Mouse (Mus musculus): Measurements from ENCODE around the gene Cd276.

The Cd276 gene

DNA sequence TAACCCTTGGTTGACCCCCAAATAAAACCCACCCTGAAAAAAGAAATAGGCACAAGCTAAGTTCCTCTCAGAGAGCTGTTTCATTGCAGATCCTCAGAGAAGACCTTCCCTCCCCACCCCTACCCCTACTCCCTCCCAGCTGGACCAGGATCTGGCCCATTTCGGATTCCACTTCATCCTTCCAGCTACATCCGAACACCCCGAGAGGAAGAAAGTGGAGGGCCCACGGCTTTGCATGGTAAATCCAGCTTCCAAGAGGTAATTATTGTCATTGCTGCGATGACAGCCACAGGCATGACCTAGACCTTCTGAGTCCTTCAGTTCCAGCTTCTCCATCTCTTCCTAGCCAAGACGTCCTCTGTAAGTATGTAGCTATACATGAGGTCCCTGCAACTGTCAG is 4.3 kb downstream of the Cd276 start:
- DNase-seq (ENCODE audit: low spot score in 2 of 2) = no peak

DNA sequence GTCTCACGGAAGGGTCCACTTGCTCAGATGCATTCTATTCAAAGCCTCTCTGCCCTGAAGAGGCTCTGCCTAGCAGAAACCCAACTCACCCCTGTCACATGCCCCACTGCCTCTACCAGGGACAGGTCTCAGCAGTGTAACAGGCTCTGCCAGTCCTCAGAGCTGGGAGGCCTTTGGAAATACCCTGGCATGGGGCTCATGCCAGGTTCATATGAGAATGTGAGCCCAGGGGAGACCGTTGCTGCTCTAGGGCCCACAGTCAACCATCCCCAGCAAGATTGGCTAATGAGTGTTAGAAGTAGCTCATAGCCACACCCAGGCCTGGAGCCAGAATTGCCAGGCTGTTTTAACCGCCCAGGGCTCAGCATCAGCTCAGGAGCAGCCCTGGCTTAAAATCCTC is 5.5 kb downstream of the Cd276 start:
- no peak for DNase-seq (ENCODE audit: low spot score in 2 of 2)

DNA sequence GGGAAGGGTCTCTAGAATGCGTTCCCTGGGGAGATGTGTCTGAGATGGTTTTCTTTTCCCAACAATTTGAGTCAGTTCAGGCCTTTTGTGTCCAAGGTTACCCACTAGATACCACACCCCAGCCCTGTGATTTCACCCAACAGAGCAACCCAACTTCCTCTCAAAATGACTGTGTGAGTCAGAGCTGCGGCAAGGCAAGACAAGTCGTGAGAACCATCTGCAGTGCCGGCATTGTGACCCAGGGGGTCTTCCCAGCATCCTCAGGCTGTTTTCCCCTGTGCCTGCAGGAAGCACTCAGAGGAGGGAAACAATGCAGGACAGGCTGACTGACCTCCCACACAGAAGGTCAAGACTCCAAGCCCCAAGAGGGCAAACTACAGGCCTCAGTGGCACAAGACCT is 6.3 kb downstream of the Cd276 start:
- no peak for DNase-seq (ENCODE audit: low spot score in 2 of 2)

DNA sequence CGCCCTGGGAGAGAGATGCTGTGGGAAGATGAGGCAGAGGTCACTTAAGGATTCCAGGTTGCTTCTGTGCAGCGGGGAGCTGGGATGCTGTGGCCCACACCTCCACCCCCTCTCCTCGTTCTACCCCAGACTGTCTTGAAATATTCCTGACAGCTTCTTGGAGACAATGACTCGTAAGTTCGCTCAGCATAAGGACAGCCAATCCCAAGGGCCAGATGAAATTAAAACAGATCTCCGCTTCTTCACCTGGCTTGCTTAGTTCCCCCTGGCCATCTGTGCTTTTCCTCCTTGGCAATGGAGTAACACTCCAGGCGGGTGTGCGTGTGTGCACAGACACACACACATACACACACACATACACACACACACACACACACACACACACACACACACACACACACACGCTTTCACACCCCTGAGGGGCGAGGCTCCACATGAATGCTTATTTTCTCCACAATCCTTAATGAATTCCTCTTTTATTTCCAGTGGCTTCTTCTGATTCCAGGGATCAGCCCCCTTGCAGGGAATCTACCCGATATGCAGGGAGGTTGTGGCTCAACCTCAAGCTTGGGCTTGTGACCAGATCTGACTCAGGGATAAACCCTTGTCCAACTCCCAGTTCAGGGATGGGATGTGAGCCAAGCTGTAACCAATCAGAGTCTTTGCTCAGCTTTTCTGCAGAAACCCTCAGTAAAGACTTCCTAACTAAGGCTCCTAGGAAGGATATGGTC is 8.4 kb downstream of the Cd276 start:
- no peak for DNase-seq (ENCODE audit: low spot score in 2 of 2)

DNA sequence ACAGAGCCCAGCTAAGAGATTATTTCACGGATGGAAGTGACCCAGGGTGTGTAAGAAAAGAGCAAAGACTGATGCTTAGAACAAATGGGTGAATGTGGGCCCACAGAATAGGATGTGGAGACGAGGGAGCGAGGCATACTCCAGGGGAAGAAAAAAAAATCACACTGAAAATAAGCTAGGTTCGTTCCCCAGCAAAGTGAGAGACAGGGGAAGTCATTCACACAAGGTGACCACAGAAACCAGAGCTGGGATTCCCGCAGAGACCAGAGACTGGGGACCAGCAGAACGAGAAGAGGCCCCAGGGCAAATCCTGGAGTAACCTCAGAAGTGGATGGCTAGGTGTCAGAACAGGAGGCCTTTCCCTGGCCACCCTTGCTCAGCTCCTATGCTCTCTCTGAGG is 9.8 kb downstream of the Cd276 start:
- DNase-seq (ENCODE audit: low spot score in 2 of 2) = no peak

DNA sequence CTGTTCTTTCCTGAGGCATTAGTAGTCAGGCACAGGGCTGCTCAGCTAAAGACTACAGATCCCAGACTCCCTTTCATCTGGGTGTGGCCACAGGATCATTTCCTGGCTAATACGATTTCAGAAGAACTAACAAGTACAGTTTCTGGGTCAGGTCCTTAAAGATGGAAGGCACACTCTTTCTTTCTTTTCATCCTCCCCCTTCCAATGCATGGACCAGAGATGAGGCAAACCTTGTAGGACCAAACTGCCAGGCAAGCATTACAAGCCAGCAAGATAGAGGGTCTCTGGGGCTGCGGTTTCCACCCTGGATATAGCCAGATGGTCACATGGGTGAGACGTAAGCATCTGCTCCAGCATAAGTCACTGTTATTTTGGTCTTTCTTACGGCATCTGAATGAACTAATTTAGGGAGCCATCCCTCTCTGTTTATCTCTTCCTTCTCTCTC is 10.3 kb downstream of the Cd276 start:
- DNase-seq (ENCODE audit: low spot score in 2 of 2) = no peak

DNA sequence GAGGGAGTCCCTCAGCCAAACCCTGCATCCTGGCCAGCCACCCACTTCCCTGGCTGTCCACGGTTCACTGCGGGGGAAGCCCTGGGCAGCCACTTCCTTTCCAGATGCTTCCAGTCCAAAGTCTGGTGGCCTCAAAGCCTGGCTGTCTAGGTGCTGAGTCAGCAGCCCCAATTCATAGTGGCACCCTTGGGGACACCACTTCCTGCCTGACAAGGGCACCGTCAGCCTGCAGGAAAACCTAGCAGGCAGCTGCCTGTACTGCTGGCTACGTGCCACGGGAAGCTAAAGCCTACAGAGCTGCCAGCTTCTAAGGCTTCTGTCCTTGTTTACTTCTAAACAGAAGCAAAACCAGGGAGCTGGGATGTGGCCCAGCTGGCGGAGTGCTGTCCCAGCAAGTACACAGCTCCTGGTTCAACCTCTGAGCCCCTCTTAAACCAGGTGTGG is 13.3 kb downstream of the Cd276 start:
- peak; percentile 50 to 73 for DNase-seq (ENCODE audit: low spot score in 2 of 2)

DNA sequence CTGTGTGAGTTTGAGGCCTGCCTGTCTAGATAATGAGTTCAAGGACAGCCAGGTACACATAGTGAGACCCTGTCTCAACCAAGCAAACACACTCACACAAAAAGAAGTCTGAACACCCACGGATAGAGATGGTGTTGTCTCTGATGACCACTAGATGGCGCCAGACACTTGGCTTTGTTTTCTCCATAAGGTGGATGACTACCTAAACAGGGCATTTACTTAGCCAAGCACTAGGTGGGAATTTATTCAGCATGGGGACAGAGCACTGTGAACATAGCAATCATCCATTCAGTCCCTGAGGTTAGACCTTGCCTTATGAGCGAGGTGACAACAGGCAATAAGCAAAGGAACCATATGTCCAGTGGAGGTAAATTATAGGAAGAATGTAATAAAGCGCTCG is 15.4 kb downstream of the Cd276 start:
- DNase-seq (ENCODE audit: low spot score in 2 of 2) = peak; percentile 40 to 74

DNA sequence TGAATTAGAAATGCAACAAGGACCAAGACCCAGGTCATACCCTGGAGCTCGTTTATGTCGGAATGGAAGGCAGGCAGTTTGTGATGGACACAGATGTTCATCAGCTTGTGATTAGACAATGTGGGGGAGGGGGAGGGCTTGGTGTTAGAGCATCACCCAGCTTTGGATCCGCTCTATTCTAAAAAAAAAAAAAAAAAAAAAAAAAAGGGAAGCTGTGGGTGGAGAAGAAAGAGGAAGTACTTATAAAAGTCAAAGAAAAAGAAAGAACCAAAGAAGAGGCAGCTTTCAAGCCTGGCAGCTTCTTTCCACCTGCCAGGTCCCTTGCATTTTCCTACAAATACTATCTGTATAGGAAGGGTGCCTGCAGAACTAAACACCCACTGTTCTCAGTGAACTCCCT is 17.5 kb downstream of the Cd276 start:
- DNase-seq (ENCODE audit: low spot score in 2 of 2) = no peak

DNA sequence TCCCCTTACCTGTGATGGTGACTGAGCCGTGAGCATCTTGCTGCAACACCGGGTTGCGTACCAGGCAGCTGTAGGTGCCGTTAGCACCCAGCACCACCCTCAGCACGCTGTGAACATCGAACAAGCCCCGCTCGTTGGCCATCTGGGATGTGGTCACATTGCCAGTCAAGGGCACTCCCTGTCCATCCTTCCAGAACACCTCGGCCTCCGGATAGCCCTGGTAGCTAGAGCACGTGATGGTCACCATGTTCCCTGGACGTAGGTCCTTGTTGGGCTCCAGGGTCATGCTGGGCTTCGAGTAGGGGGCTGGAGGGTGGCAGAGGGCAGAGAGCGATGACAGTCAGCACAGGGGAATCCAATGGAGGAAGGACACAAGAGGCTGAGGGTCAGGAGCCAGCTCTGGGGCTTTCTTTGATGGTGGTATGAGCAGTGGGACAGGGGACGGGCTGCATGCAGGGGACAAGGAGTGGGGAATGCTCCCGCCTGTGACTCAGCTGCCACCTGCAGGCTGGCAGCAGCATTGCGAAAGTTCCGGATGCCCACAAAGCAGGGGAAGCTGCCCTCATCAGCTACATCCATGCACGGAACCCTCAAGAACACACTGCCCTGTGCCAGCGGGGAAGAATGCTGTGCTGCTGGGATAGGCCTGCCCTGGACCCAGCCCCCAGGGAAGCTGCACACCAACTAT is 19.6 kb downstream of the Cd276 start:
- peak; percentile 35 to 68 for DNase-seq (ENCODE audit: low spot score in 2 of 2)

DNA sequence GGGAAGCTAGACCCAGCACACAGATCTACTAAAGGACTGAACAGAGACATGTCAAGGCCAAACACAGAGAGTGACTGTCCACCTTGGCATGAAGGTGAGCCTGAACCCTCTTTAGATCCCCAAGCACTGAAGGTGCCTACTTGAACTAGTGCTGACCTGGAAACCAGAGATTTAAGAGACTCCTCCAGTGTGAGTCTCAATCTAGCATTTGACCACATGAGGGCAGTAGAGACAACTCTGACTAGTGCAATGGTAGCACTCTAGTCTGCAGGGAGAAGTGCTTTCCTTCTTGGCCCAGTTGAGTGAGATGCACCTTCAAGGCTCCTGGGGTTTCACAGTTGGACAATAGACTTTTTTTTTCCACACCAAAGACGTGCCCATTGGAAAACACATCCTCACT is 20.5 kb downstream of the Cd276 start:
- DNase-seq (ENCODE audit: low spot score in 2 of 2) = peak; percentile 55 to 75

DNA sequence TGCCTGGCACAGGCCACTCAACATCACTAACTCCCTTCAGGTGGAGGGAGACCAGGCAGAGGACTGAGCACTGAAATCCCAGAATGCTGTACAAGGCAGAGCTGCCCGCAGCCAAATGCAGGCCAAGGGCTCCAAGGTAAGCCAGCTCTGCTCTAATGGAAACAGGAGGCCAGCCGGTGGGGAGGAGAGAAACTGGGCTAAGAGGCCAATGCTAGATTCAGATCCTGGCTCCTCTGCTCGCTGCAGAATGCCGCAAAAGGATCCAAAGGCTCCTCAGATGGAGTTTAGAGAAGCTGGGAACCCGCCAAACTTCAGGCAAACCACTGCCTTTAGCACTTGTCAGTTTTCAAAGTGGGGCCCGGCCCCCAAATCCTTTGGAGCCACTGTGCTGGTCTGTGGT is 21.9 kb downstream of the Cd276 start:
- no peak for DNase-seq (ENCODE audit: low spot score in 2 of 2)

DNA sequence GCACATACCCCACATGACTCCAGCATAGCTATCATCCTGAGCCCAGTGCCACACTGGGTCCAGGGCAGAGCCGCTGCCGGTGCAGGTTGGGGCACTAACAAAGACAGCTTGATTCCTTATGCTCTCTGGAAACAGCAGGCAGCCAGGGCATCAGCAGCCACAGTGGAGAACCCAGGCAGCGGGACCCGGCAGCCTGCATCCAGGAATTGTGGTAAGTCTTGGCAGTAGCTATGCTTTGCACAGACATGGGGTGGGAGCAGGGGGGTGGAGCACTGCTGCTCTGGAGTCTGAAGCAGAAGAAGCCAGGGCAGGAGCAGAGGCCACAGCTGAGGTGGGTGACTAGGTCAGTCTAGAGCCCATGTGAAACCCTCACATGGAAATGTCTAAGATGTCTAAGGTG is 23.0 kb downstream of the Cd276 start:
- no peak for DNase-seq (ENCODE audit: low spot score in 2 of 2)

DNA sequence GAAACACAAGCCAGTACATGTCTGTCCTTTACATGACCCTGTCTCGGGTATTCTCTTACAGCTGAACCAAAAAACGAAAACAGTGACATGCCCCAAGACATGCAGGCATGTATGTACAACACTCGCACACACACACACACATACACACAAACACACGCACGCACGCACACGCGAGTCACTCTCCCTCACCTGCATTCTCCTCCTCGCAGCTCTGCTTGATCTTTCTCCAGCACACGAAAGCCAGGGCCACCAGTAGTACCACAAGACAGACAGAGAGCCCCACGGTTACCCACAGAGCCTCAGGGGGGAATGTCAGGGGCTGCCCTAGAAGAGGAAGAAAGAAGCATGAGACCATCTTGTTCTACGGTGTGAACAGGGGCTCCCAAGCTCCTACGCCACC is 24.8 kb downstream of the Cd276 start:
- no peak for DNase-seq (ENCODE audit: low spot score in 2 of 2)

DNA sequence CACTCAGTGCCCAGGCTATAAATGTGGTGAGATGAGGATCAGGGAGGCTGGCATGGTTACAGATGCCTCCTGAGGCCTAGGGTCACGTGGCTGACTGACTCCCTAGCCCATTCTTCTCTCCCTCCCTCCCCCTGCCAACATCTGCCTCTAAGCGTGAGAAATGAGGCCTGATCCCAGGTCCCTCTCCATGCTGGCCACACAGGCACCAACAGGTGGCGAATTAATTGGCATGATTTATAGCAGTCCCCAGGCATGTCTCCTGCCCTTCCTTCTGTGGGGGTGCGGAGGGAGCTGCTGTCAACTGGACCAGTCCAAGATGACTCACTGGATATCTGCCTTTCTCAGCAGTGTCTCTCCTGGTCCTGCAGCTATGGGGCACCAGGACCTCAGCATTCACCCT is 27.4 kb downstream of the Cd276 start:
- no peak for DNase-seq (ENCODE audit: low spot score in 2 of 2)

DNA sequence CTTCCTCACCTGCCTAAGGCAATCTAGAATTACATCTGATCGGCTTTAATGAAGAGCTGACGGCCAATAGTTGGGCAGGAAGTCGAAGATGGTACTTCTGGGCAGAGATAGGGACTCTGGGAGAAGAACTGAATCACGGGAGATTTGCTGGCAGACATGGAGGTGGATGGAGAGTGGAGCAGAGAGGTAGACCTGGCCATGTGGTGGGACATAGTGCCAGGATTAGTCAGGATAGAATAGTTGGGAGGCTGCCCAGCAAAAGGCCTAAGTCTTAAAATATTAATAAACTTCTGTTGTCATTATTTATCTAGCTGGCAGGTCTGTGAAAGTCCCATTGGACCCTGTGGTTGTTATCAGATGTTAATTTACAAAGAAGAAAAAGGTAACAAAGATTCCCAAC is 30.1 kb downstream of the Cd276 start:
- DNase-seq (ENCODE audit: low spot score in 2 of 2) = no peak

DNA sequence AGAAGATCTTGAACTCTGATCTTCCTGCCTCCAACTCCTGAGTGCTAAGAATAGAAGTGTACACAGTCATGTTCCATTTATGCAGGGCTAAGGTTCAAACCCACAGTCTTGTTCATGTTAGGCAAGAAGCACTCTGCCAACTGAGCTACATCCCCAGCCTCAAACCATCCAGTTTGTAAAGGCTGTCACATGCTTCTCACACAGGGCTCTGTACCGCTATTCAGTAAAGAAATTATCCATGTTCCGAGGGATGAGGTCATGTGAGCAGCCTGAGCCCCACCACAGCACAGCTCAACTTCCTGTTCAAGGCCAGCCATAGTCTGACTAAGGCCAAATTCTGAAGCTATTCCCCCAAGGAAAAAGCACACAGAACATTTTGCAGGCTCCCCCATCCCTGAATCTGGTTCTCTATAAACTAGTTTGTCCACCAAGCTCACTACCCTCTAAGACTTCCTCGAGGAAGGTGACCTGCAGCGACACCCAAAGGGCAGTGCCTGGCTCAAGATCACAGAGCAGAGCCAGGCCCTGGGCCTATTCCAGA is 33.3 kb downstream of the Cd276 start:
- DNase-seq (ENCODE audit: low spot score in 2 of 2) = no peak

DNA sequence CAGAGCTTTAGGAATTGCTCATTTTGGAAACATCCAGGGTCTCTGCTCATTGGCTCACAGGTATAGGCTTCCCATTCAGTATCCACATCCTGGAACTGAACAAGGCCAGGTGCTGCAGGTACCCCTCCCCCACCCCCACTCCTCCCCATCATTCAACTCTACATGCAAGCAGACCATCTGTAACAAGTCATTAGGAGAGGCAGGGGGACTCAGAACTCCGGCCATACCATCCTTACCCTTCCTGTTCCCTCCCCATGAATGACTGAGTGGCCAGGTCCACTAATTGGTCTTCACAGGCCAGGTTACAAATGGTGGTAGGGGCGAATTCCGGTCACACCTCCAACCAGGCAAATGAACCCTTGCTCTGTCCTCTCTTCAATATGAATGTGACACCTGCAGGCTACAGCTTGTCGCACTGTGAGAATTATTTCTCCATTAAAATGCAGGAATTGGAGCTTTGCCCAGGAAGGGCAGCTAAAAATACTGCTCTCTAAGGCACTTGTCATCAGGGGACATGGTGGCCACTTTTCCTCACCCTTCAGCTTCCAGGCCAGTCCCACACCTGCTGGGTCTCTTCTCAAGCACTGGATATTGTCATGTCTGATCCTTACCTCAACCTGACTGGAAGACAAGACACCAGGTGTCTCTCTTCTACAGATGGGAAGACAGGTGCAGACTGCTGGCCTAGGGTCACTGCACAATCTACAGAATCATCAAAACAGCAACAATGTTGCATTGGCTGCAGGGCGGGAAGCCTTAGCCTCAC is 34.2 kb downstream of the Cd276 start:
- DNase-seq (ENCODE audit: low spot score in 2 of 2) = no peak

DNA sequence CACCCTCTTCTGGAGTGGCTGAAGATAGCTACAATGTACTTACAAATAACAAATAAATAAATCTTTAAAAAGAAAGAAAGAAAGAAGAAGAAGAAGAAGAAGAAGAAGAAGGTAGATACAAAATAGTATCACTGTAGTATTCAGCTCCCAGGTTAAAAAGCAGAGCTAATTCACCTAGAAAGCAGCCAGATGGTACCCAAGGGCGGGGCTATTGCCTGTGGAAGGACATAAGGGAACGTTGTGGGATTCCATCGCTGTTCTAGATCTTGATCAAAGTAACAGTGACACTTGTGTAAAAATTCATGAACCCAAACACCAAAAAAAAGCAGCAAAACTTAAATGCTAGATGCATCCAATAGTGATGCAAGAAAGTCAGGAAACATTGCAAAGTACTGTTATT is 35.3 kb downstream of the Cd276 start:
- DNase-seq (ENCODE audit: low spot score in 2 of 2) = no peak

DNA sequence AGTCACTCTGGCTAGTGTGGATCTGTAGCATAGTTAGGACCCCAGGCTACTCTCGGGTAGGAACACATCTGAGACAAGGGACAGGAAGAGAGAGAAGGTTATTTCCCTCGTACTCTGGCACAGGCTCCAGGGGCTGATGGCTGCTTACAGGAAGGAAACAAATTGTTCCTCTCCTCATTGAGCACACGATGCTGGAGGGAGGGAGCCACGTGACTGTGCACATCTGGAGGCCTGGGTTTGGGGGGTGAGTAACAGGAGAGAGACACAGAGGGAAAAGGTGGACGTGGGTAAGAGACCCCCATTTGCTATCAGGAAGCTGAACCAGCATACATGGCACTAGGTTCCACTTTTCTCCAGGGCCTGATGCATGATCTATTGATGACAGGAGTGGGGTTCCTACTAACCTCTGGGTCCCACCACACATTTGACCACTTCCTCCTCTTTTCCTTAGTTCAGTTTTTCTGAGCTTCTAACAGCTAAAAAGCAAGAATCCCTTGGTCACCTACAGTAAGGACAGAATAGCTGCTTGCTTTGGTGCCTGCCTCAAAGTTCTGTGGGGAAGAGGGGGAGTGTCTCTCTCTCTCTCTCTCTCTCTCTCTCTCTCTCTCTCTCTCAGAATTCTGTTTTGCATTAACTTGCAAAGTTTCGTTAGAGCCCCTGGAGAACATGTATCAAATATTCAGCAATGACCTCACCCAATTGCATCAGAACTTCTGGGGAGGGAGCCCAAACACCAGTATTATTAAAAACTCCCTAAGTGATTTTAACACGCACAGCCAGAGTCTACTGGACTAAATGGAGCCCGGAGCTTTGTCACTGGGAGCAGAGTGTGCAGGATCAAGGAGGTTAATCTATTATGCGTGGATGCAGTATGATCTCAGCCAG is 37.1 kb downstream of the Cd276 start:
- DNase-seq (ENCODE audit: low spot score in 2 of 2) = no peak

DNA sequence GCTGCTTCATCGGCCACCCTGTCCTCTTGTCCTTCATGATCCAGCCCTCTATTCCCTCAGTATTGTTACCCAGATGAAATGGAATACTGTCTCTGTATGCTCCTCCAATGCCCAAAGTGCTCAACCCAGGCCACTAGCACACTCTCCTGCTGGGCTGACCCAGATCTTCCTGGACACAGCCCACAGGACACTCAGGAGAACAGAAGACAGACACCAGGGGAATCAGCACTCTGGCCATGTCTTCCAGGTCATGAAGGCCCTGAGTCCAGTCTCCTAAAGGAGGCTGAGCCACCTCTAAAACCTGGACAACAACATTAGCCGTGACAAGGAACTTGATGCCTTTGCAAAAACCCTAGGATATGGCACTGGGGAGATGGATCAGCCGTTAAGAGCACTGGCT is 38.8 kb downstream of the Cd276 start:
- no peak for DNase-seq (ENCODE audit: low spot score in 2 of 2)

DNA sequence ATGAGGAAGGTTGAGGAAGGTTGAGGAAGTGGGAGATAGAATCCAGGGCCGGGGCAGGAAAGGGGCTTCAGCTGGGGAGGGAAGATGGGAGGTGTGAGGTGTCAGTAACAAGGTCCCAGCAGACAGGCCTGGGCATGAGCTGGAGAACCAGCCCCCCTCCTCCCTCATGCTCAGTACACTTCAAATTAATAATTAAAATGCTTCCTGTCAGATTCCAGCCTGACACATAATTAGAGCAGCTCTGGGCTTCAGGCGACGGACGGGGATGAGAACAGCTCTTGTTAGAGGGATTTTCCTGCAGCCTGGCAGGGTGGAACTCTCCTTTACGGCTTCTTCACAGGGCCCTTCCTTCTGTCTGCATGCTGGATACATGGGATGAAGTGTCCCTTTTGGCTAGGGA is 41.5 kb downstream of the Cd276 start:
- no peak for DNase-seq (ENCODE audit: low spot score in 2 of 2)

All from spleen, postnatal 4 days (tissue).